In genomic region chr5:52617711-52618347, GRCm38 (mm10) we compare ENCODE assay signal across 8 mouse cellular contexts. TPM values are rescaled to one million over a fixed set of nuclear protein-coding genes. Genes with fewer than 3 reads are reported as not detected.
DNase-seq lines count a peak whose midpoint lies in the region; ATAC-seq and TF ChIP-seq lines count a peak whose summit lies in the region.

No protein-coding gene starts in this region.

- peak overlapping the region; percentile 38 for H3K4me3 ChIP-seq in heart, embryonic 12.5 days
- H3K4me3 ChIP-seq in E14TG2a.4 (replicated peaks; ENCODE audit: low read length), result peak overlapping the region; percentile 73
- H3K4me3 ChIP-seq in forebrain, embryonic 16.5 days (replicated peaks; ENCODE audit: low read length), result peak overlapping the region; percentile 30
- H3K4me3 ChIP-seq in liver, postnatal 0 days (ENCODE audit: low read depth, low read length), result peak overlapping the region; percentile 30; the same call in 1 of the 2 replicates

- TF ChIP-seq CTCF in E14TG2a.4 (conservative IDR thresholded peaks at IDR 0.05; ENCODE audit: low read length), result no peak
- no peak for TF ChIP-seq CTCF in liver, postnatal 0 days (IDR thresholded peaks at IDR 0.05; ENCODE audit: low read depth)

- no peaks in the 10 kb centered on the region for H3K9me3 ChIP-seq in heart, embryonic 12.5 days (replicated peaks)
- peaks cover 17% of the 10 kb centered on the region for H3K9me3 ChIP-seq in E14TG2a.4 (ENCODE audit: low read length)
- H3K9me3 ChIP-seq in forebrain, embryonic 16.5 days (ENCODE audit: control insufficient read depth, low read length), result no peaks in the 10 kb centered on the region
- H3K9me3 ChIP-seq in liver, postnatal 0 days (ENCODE audit: low read length), result no peaks in the 10 kb centered on the region

- H3K36me3 ChIP-seq in heart, embryonic 12.5 days, result no peaks in the 10 kb centered on the region
- no peaks in the 10 kb centered on the region for H3K36me3 ChIP-seq in E14TG2a.4 (ENCODE audit: insufficient read depth, low read length)
- H3K36me3 ChIP-seq in forebrain, embryonic 16.5 days (ENCODE audit: control insufficient read depth, insufficient read depth), result no peaks in the 10 kb centered on the region
- no peaks in the 10 kb centered on the region for H3K36me3 ChIP-seq in liver, postnatal 0 days (replicated peaks; ENCODE audit: insufficient read depth, low read length)

- no peak for DNase-seq in heart, postnatal 4 days
- no peak for DNase-seq in liver, postnatal 0 days
- DNase-seq in urinary bladder, postnatal 10 days (ENCODE audit: low spot score), result no peak
- DNase-seq in lung, postnatal 25 days (ENCODE audit: low spot score), result no peak
- DNase-seq in right cerebral cortex, postnatal 36 days (ENCODE audit: low spot score in 2 of 2), result no peak

- H3K4me2 ChIP-seq in heart, embryonic 12.5 days, result peak overlapping the region; percentile 63
- peak overlapping the region; percentile 54 for H3K4me2 ChIP-seq in forebrain, embryonic 16.5 days (ENCODE audit: low read length)
- H3K4me2 ChIP-seq in liver, postnatal 0 days (ENCODE audit: low read depth, low read length), result peak overlapping the region; percentile 62

- 0 out of 2 replicates have a peak, but pooled peaks have one; percentile 44 for ATAC-seq in heart, embryonic 12.5 days (ENCODE audit: insufficient number of reproducible peaks, low FRiP score)
- ATAC-seq in forebrain, embryonic 16.5 days, result peak; percentile 32
- ATAC-seq in liver, postnatal 0 days, result no peak

- H3K4me1 ChIP-seq in heart, embryonic 12.5 days (replicated peaks), result peaks cover 37% of the 10 kb centered on the region
- peaks cover 40% of the 10 kb centered on the region for H3K4me1 ChIP-seq in E14TG2a.4 (replicated peaks; ENCODE audit: low read depth, low read length)
- peaks cover 19% of the 10 kb centered on the region for H3K4me1 ChIP-seq in forebrain, embryonic 16.5 days (replicated peaks; ENCODE audit: control insufficient read depth, insufficient read depth, low read length)
- no peaks in the 10 kb centered on the region; the same call in 1 of the 2 replicates for H3K4me1 ChIP-seq in liver, postnatal 0 days (ENCODE audit: insufficient read depth)

- 0 out of 2 replicates have a peak overlapping the region, but pooled peaks have one; percentile 51 for H3K9ac ChIP-seq in heart, embryonic 12.5 days
- H3K9ac ChIP-seq in forebrain, embryonic 16.5 days (replicated peaks; ENCODE audit: low read depth, low read length), result peak overlapping the region; percentile 6; the same call in 1 of the 2 replicates
- no peak overlapping the region for H3K9ac ChIP-seq in liver, postnatal 0 days (replicated peaks)

- TF ChIP-seq EP300 in liver, postnatal 0 days (IDR thresholded peaks at IDR 0.05; ENCODE audit: low read depth), result no peak

- peak overlapping the region; percentile 92 for H3K27ac ChIP-seq in heart, embryonic 12.5 days (ENCODE audit: poor library complexity, severe bottlenecking)
- peak overlapping the region; percentile 52 for H3K27ac ChIP-seq in forebrain, embryonic 16.5 days (ENCODE audit: low read length)
- H3K27ac ChIP-seq in liver, postnatal 0 days (ENCODE audit: low read depth), result no peak overlapping the region

- 23% methylated on average over 9 of the region's 9 CpGs for WGBS in heart, embryonic 12.5 days
- 29% methylated on average over 9 of the region's 9 CpGs for WGBS in forebrain, embryonic 16.5 days
- WGBS in liver, postnatal 0 days (ENCODE audit: insufficient replicate concordance), result 55% methylated on average over 9 of the region's 9 CpGs

- H3K27me3 ChIP-seq in heart, embryonic 12.5 days (replicated peaks), result peaks cover 5% of the 10 kb centered on the region; the same call in 1 of the 2 replicates
- H3K27me3 ChIP-seq in E14TG2a.4 (ENCODE audit: insufficient read depth, low read length), result peaks cover 50% of the 10 kb centered on the region
- H3K27me3 ChIP-seq in forebrain, embryonic 16.5 days (replicated peaks; ENCODE audit: control insufficient read depth, insufficient read depth, low read length), result no peaks in the 10 kb centered on the region
- peaks cover 13% of the 10 kb centered on the region for H3K27me3 ChIP-seq in liver, postnatal 0 days (ENCODE audit: insufficient read depth, low read length)

RNA-seq across cellular contexts. Expression of gene Lgi2, which starts 51.6 kb away (rescaled TPM):
- polyA plus RNA-seq in heart, embryonic 12.5 days (2016; fragmentation: Nextera tagmentation; extraction: Ambion mirVana), result 3.8 TPM in 2 replicates
- 1 to 10 TPM; 1.6 to 1.9 TPM for total RNA-seq in heart, postnatal 4 days (2021)
- 2.0 and 2.7 TPM in 2 replicates for polyA plus RNA-seq in forebrain, embryonic 16.5 days (2015; fragmentation: Nextera tagmentation; extraction: Ambion mirVana)
- 0.18 and 0.26 TPM in 2 replicates for polyA plus RNA-seq in liver, postnatal 0 days (2015; fragmentation: Nextera tagmentation; extraction: Ambion mirVana)

RNA-seq across cellular contexts. Expression of gene Sepsecs, which starts 51.7 kb away (rescaled TPM):
- polyA plus RNA-seq in heart, embryonic 12.5 days (2016; fragmentation: Nextera tagmentation; extraction: Ambion mirVana), result 6.4 and 7.7 TPM in 2 replicates
- 10 to 100 TPM in 1 of 2 experiments, 1 to 10 TPM in 1; 9.9 to 10.0 TPM for total RNA-seq in heart, postnatal 4 days (2021)
- polyA plus RNA-seq in forebrain, embryonic 16.5 days (2015; fragmentation: Nextera tagmentation; extraction: Ambion mirVana), result 8.5 and 9.0 TPM in 2 replicates
- polyA plus RNA-seq in liver, postnatal 0 days (2015; fragmentation: Nextera tagmentation; extraction: Ambion mirVana), result 10.8 and 12.0 TPM in 2 replicates
